Mouse (Mus musculus): Measurements from ENCODE around the gene Kcnip1.

GRCm38 (mm10) chr11:33957595-33957994 is 35.4 kb downstream of the Kcnip1 start:
- TF ChIP-seq CTCF (conservative IDR thresholded peaks at IDR 0.05 in 1 of 2, IDR thresholded peaks at IDR 0.05 in 1 of 2; ENCODE audit: low read depth in 2 of 2, low read length in 2 of 2), result no peak
- TF ChIP-seq POLR2A (IDR thresholded peaks at IDR 0.05; ENCODE audit: low read depth, low read length), result no peak
- no peak for TF ChIP-seq MAFK (IDR thresholded peaks at IDR 0.05; ENCODE audit: insufficient replicate concordance, low read length)
- TF ChIP-seq NRF1 (IDR thresholded peaks at IDR 0.05; ENCODE audit: low read depth, low read length), result no peak
- no peak for TF ChIP-seq EP300 (IDR thresholded peaks at IDR 0.05; ENCODE audit: low read length)
